Comparison of ENCODE assay signal across 8 mouse cellular contexts in the genomic region with DNA sequence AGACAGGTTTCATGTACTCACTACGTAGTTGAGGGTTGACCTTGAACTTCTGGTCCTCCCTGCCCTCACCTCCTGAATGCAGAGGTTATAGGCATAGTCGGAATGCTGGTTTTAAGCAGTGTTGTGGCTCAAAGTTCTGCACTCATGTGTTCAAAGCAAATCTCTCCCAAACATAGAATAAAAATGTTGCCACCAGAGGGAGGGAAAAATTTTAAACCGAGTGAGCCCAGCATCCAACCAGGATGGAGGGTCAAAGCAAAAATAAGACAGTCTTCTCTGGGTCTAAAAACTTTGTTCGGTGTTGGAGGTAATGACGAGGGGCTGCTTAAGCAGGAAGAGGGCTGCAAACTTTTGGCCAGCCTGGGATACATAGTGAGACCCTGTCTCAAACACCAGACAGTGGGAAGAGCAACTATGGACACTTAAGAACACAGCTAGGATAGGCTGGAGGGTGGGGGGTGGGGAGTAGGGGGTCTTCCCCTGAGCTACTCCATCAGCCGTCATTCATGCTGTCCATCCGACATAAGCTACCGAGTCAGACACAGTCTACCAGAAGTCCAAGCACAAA. TPM values are rescaled to one million over a fixed set of nuclear protein-coding genes. Genes with fewer than 3 reads are reported as not detected.
A peak's percentile ranks its signal among the peaks of the same experiment; 100 is the strongest.
DNase-seq lines count a peak whose midpoint lies in the region; ATAC-seq and TF ChIP-seq lines count a peak whose summit lies in the region.

No protein-coding gene starts in this region.

- no peak for TF ChIP-seq CTCF in CH12.LX (conservative IDR thresholded peaks at IDR 0.05 in 1 of 2, IDR thresholded peaks at IDR 0.05 in 1 of 2; ENCODE audit: low read depth in 2 of 2, low read length in 2 of 2)

- DNase-seq in heart, adult 11 months = no peak
- DNase-seq in CH12.LX (ENCODE audit: extremely low read depth) = no peak
- no peak for DNase-seq in ovary, adult 18-20 months (ENCODE audit: low spot score)
- DNase-seq in cerebellum, postnatal 4 days (ENCODE audit: low spot score in 2 of 2) = no peak
- no peak for DNase-seq in kidney, adult 8-10 months

- no peak for TF ChIP-seq RAD21 in CH12.LX (IDR thresholded peaks at IDR 0.05; ENCODE audit: low read depth, low read length)

- dilution Hi-C loops in CH12.LX (cut with MboI; ENCODE audit: extremely low pct_ligation_motif_present, extremely low pct_unique_long_range_greater_than_20kb, low sequenced_read_pairs) = no loop called here

- H3K79me2 ChIP-seq in CH12.LX (replicated peaks; ENCODE audit: control insufficient read depth, extremely low read depth, insufficient read depth, poor library complexity, severe bottlenecking) = peaks cover 41% of the 10 kb centered on the region

- peak overlapping the region; percentile 88 for H3K9ac ChIP-seq in heart, embryonic 11.5 days (ENCODE audit: low read depth, low read length)
- peak overlapping the region; percentile 34 for H3K9ac ChIP-seq in CH12.LX (ENCODE audit: insufficient read depth, low read depth)
- peak overlapping the region; percentile 81 for H3K9ac ChIP-seq in forebrain, embryonic 13.5 days
- peak overlapping the region; percentile 50; the same call in 1 of the 2 replicates for H3K9ac ChIP-seq in liver, embryonic 15.5 days

- TF ChIP-seq EP300 in CH12.LX (IDR thresholded peaks at IDR 0.05; ENCODE audit: low read length) = no peak

- peaks cover 5% of the 10 kb centered on the region; the same call in 1 of the 2 replicates for H3K4me1 ChIP-seq in heart, embryonic 11.5 days (ENCODE audit: control insufficient read depth, insufficient read depth, low read length)
- H3K4me1 ChIP-seq in CH12.LX (ENCODE audit: control insufficient read depth in 1 of 2, insufficient read depth in 2 of 2) = peaks cover 2 to 37% of the 10 kb centered on the region in 2 experiments; a peak in 3 of 4 replicates
- H3K4me1 ChIP-seq in forebrain, embryonic 13.5 days = peaks cover 7% of the 10 kb centered on the region; the same call in 1 of the 2 replicates
- peaks cover 31% of the 10 kb centered on the region for H3K4me1 ChIP-seq in liver, embryonic 15.5 days (replicated peaks)

- H3K4me2 ChIP-seq in heart, embryonic 11.5 days = peak overlapping the region; percentile 92
- peak overlapping the region; percentile 62 for H3K4me2 ChIP-seq in CH12.LX (ENCODE audit: insufficient read depth, low read depth, poor library complexity, severe bottlenecking)
- peak overlapping the region; percentile 92 for H3K4me2 ChIP-seq in forebrain, embryonic 13.5 days
- H3K4me2 ChIP-seq in liver, embryonic 15.5 days = peak overlapping the region; percentile 83

- TF ChIP-seq POLR2A in CH12.LX (IDR thresholded peaks at IDR 0.05; ENCODE audit: low read depth, low read length) = no peak

- no peaks in the 10 kb centered on the region for H3K9me3 ChIP-seq in heart, embryonic 11.5 days (replicated peaks; ENCODE audit: control insufficient read depth, low read length)
- no peaks in the 10 kb centered on the region for H3K9me3 ChIP-seq in CH12.LX (replicated peaks; ENCODE audit: low read length)
- no peaks in the 10 kb centered on the region for H3K9me3 ChIP-seq in forebrain, embryonic 13.5 days (replicated peaks)
- H3K9me3 ChIP-seq in liver, embryonic 15.5 days (replicated peaks) = no peaks in the 10 kb centered on the region

- peak overlapping the region; percentile 89 for H3K4me3 ChIP-seq in heart, embryonic 11.5 days (ENCODE audit: low read depth, low read length)
- peak overlapping the region; percentile 91 to 100 (median 99) for H3K4me3 ChIP-seq in CH12.LX (replicated peaks in 1 of 3; ENCODE audit: low read depth in 2 of 3, low read length in 2 of 3, poor library complexity in 1 of 3)
- H3K4me3 ChIP-seq in forebrain, embryonic 13.5 days = peak overlapping the region; percentile 63
- H3K4me3 ChIP-seq in liver, embryonic 15.5 days (replicated peaks) = peak overlapping the region; percentile 74

- WGBS in heart, embryonic 11.5 days (ENCODE audit: insufficient replicate concordance) = 52% methylated on average over 8 of the region's 8 CpGs
- 50% methylated on average over 8 of the region's 8 CpGs for WGBS in forebrain, embryonic 13.5 days
- 40% methylated on average over 8 of the region's 8 CpGs for WGBS in liver, embryonic 15.5 days (ENCODE audit: insufficient replicate concordance)

- no peaks in the 10 kb centered on the region for H3K36me3 ChIP-seq in heart, embryonic 11.5 days (ENCODE audit: control insufficient read depth, insufficient read depth, low read length)
- H3K36me3 ChIP-seq in CH12.LX (replicated peaks in 1 of 2; ENCODE audit: control insufficient read depth in 1 of 2, insufficient read depth in 1 of 2, low read length in 1 of 2) = peaks cover 0 to 5% of the 10 kb centered on the region in 2 experiments
- H3K36me3 ChIP-seq in forebrain, embryonic 13.5 days (ENCODE audit: poor library complexity, severe bottlenecking) = no peaks in the 10 kb centered on the region
- no peaks in the 10 kb centered on the region for H3K36me3 ChIP-seq in liver, embryonic 15.5 days (replicated peaks)

- H3K27ac ChIP-seq in heart, embryonic 11.5 days (ENCODE audit: low read depth, low read length) = no peak overlapping the region
- H3K27ac ChIP-seq in CH12.LX (ENCODE audit: insufficient read depth, low read depth) = no peak overlapping the region
- H3K27ac ChIP-seq in forebrain, embryonic 13.5 days = no peak overlapping the region
- no peak overlapping the region for H3K27ac ChIP-seq in liver, embryonic 15.5 days (replicated peaks)

- ATAC-seq in heart, embryonic 11.5 days (replicated peaks; ENCODE audit: insufficient number of reproducible peaks, low FRiP score, low TSS enrichment) = no peak; the same call in 1 of the 2 replicates
- peak; percentile 69 for ATAC-seq in forebrain, embryonic 13.5 days
- ATAC-seq in liver, embryonic 15.5 days (ENCODE audit: insufficient read depth) = no peak; the same call in 1 of the 2 replicates

- H3K27me3 ChIP-seq in heart, embryonic 11.5 days (ENCODE audit: control insufficient read depth, insufficient read depth, low read length) = peaks cover 9% of the 10 kb centered on the region
- peaks cover 29% of the 10 kb centered on the region for H3K27me3 ChIP-seq in CH12.LX (replicated peaks)
- no peaks in the 10 kb centered on the region for H3K27me3 ChIP-seq in forebrain, embryonic 13.5 days
- peaks cover 16% of the 10 kb centered on the region; the same call in 1 of the 2 replicates for H3K27me3 ChIP-seq in liver, embryonic 15.5 days

- in situ Hi-C loops in CH12.LX (cut with MboI; ENCODE audit: low pct_ligation_motif_present, low pct_unique_long_range_greater_than_20kb, low sequenced_read_pairs) = no loop called here

TF ChIP-seq in CH12.LX, 34 proteins besides CTCF, POLR2A, EP300 and RAD21 (continues in another document):
- TF ChIP-seq CHD1 (IDR thresholded peaks at IDR 0.05; ENCODE audit: low read depth, low read length) (no peak), ZNF384 (IDR thresholded peaks at IDR 0.05; ENCODE audit: low read depth, low read length) (no peak), ETS1 (conservative IDR thresholded peaks at IDR 0.05; ENCODE audit: low read depth, low read length) (no peak), CHD2 (IDR thresholded peaks at IDR 0.05; ENCODE audit: low read length) (no peak), BHLHE40 (IDR thresholded peaks at IDR 0.05; ENCODE audit: low read depth, low read length) (no peak), TCF12 (IDR thresholded peaks at IDR 0.05; ENCODE audit: low read depth, low read length) (no peak), E2F4 (IDR thresholded peaks at IDR 0.05; ENCODE audit: insufficient replicate concordance, low read depth, low read length) (no peak), PAX5 (IDR thresholded peaks at IDR 0.05; ENCODE audit: low read length) (no peak), POLR2AphosphoS2 (IDR thresholded peaks at IDR 0.05; ENCODE audit: low read depth, low read length) (no peak)

RNA-seq across cellular contexts. Expression of a gene that starts 0.4 kb away (rescaled TPM):
- polyA plus RNA-seq in heart, embryonic 11.5 days (2014; fragmentation: Nextera tagmentation; extraction: Ambion mirVana) = 38.8 and 42.5 TPM in 2 replicates
- total RNA-seq in CH12.LX (2012; rRNA removed) = 68.1 and 84.0 TPM in 2 replicates
- total RNA-seq in CH12.LX (2014; rRNA removed) = 75.5 and 77.5 TPM in 2 replicates
- polyA plus RNA-seq in CH12.LX (2012; ENCODE audit: insufficient read length, low read depth) = 109 and 111 TPM in 2 replicates
- polyA plus RNA-seq in forebrain, embryonic 13.5 days (2015; fragmentation: Nextera tagmentation; extraction: Ambion mirVana) = 40.0 and 51.9 TPM in 2 replicates
- polyA plus RNA-seq in liver, embryonic 15.5 days (2015; fragmentation: Nextera tagmentation; extraction: Ambion mirVana) = 20.1 and 21.4 TPM in 2 replicates

RNA-seq across cellular contexts. Expression of a gene that starts 7.7 kb away (rescaled TPM):
- not detected in 2 replicates for polyA plus RNA-seq in heart, embryonic 11.5 days (2014; fragmentation: Nextera tagmentation; extraction: Ambion mirVana)
- total RNA-seq in CH12.LX (2012; rRNA removed) (not detected in 2 replicates), CH12.LX (2014; rRNA removed) (not detected in 2 replicates)
- polyA plus RNA-seq in CH12.LX (2012; ENCODE audit: insufficient read length, low read depth) = not detected in 2 replicates
- not detected in 2 replicates for polyA plus RNA-seq in forebrain, embryonic 13.5 days (2015; fragmentation: Nextera tagmentation; extraction: Ambion mirVana)
- not detected in 2 replicates for polyA plus RNA-seq in liver, embryonic 15.5 days (2015; fragmentation: Nextera tagmentation; extraction: Ambion mirVana)

RNA-seq across cellular contexts. Expression of a gene that starts 20.0 kb away (rescaled TPM):
- polyA plus RNA-seq in heart, embryonic 11.5 days (2014; fragmentation: Nextera tagmentation; extraction: Ambion mirVana) = 445 and 477 TPM in 2 replicates
- 484 and 566 TPM in 2 replicates for total RNA-seq in CH12.LX (2012; rRNA removed)
- total RNA-seq in CH12.LX (2014; rRNA removed) = 483 and 577 TPM in 2 replicates
- 505 and 599 TPM in 2 replicates for polyA plus RNA-seq in CH12.LX (2012; ENCODE audit: insufficient read length, low read depth)
- polyA plus RNA-seq in forebrain, embryonic 13.5 days (2015; fragmentation: Nextera tagmentation; extraction: Ambion mirVana) = 668 and 694 TPM in 2 replicates
- polyA plus RNA-seq in liver, embryonic 15.5 days (2015; fragmentation: Nextera tagmentation; extraction: Ambion mirVana) = 260 and 270 TPM in 2 replicates

RNA-seq across cellular contexts. Expression of a gene that starts 20.4 kb away (rescaled TPM):
- 21.2 and 34.4 TPM in 2 replicates for polyA plus RNA-seq in heart, embryonic 11.5 days (2014; fragmentation: Nextera tagmentation; extraction: Ambion mirVana)
- 11.0 and 18.0 TPM in 2 replicates for total RNA-seq in CH12.LX (2012; rRNA removed)
- total RNA-seq in CH12.LX (2014; rRNA removed) = 18.8 and 19.9 TPM in 2 replicates
- 16.3 and 18.2 TPM in 2 replicates for polyA plus RNA-seq in CH12.LX (2012; ENCODE audit: insufficient read length, low read depth)
- polyA plus RNA-seq in forebrain, embryonic 13.5 days (2015; fragmentation: Nextera tagmentation; extraction: Ambion mirVana) = 32.4 and 33.9 TPM in 2 replicates
- 25.7 and 26.8 TPM in 2 replicates for polyA plus RNA-seq in liver, embryonic 15.5 days (2015; fragmentation: Nextera tagmentation; extraction: Ambion mirVana)

RNA-seq across cellular contexts. Expression of a gene that starts 56.9 kb away (rescaled TPM):
- polyA plus RNA-seq in heart, embryonic 11.5 days (2014; fragmentation: Nextera tagmentation; extraction: Ambion mirVana) = 16.1 and 17.5 TPM in 2 replicates
- total RNA-seq in CH12.LX (2012; rRNA removed) (0.13 and 0.30 TPM in 2 replicates), CH12.LX (2014; rRNA removed) (0.11 and 0.13 TPM in 2 replicates)
- polyA plus RNA-seq in CH12.LX (2012; ENCODE audit: insufficient read length, low read depth) = 0.17 TPM in 1 of 2 replicates, not detected in the other
- 7.1 and 8.5 TPM in 2 replicates for polyA plus RNA-seq in forebrain, embryonic 13.5 days (2015; fragmentation: Nextera tagmentation; extraction: Ambion mirVana)
- 0.86 and 1.3 TPM in 2 replicates for polyA plus RNA-seq in liver, embryonic 15.5 days (2015; fragmentation: Nextera tagmentation; extraction: Ambion mirVana)

Comparison
In these comparisons a context has a peak if more than half of its experiments do, and no peak if none do; other contexts are left out.
1. H3K9ac ChIP-seq: peak in every context shown above with its lines; median percentile 88 in heart, embryonic 11.5 days; 81 in forebrain, embryonic 13.5 days; 50 in liver, embryonic 15.5 days; 34 in CH12.LX.